Mouse (Mus musculus) embryonic facial prominence, embryonic 15.5 days (tissue): Measurements from ENCODE around the gene Pacsin1. TPM values are rescaled to one million over a fixed set of nuclear protein-coding genes. Genes with fewer than 3 reads are reported as not detected.
A peak's percentile ranks its signal among the peaks of the same experiment; 100 is the strongest.

Experiments
- ATAC-seq: fragments of 200-750 bp; cut with Nextera tagmentation; 2 replicates; pipeline ENCODE4 v1.8.0; 2017; ENCODE audit warnings: low read depth, moderate TSS enrichment; ENCODE audit not compliant: insufficient number of reproducible peaks, low FRiP score, low TSS enrichment
- H3K27ac ChIP-seq: fragments of 300-500 bp; sonication (generic); replicated peaks from 2 replicates; pipeline ENCODE4 v1.5.1; 2015; ENCODE audit warnings: mild to moderate bottlenecking, inconsistent platforms
- H3K27me3 ChIP-seq: fragments of 300-500 bp; sonication (generic); 2 replicates; pipeline ENCODE4 v1.6.1; 2015; ENCODE audit warnings: inconsistent platforms
- H3K36me3 ChIP-seq: fragments of 300-500 bp; sonication (generic); 2 replicates; pipeline ENCODE4 v1.6.1; 2015; ENCODE audit warnings: mild to moderate bottlenecking, inconsistent platforms
- H3K4me1 ChIP-seq: fragments of 300-500 bp; sonication (generic); 2 replicates; pipeline ENCODE4 v1.6.1; 2015; ENCODE audit warnings: inconsistent platforms
- H3K4me2 ChIP-seq: fragments of 300-500 bp; sonication (generic); replicated peaks from 2 replicates; pipeline ENCODE4 v1.6.1; 2015; ENCODE audit warnings: mild to moderate bottlenecking, inconsistent platforms
- H3K4me3 ChIP-seq: fragments of 300-500 bp; sonication (generic); replicated peaks from 2 replicates; pipeline ENCODE4 v1.5.1; 2015; ENCODE audit warnings: mild to moderate bottlenecking, inconsistent platforms
- H3K9ac ChIP-seq: fragments of 300-500 bp; sonication (generic); 2 replicates; pipeline ENCODE4 v1.6.1; 2015; ENCODE audit warnings: inconsistent platforms
- H3K9me3 ChIP-seq: fragments of 300-500 bp; sonication (generic); replicated peaks from 2 replicates; pipeline ENCODE4 v1.6.1; 2016; ENCODE audit warnings: inconsistent platforms
- WGBS: fragments of 180-500 bp; shearing (Covaris S2); methylation state at CpG from one replicate; pipeline ENCODE4 v1.1.7; 2015; 5-methylcytosine and 5-hydroxymethylcytosine counted together
- polyA plus RNA-seq: library from polyadenylated mRNA; unstranded; fragments of >200 nt; fragmentation: Nextera tagmentation; extraction: Ambion mirVana; gene quantifications from 2 replicates; pipeline ENCODE4 v1.2.1, GENCODE M21; 2015

Pacsin1 gene
- polyA plus RNA-seq, 1 experiment from 2014 or later = 5.2 TPM

- peak overlapping the region; percentile 39 for H3K4me3 ChIP-seq
- H3K9ac ChIP-seq = no peak overlapping the region
- peak; percentile 91 for ATAC-seq
- H3K4me1 ChIP-seq = peaks cover 23% of the 10 kb centered on the region
- peak overlapping the region; percentile 71; the same call in 1 of the 2 replicates for H3K27ac ChIP-seq
- H3K9me3 ChIP-seq = no peaks in the 10 kb centered on the region
- no peaks in the 10 kb centered on the region for H3K36me3 ChIP-seq
- H3K4me2 ChIP-seq = peak overlapping the region; percentile 59
- under 1% methylated on average over 25 of the region's 25 CpGs for WGBS
- no peaks in the 10 kb centered on the region for H3K27me3 ChIP-seq
These were observed 52.8 kb downstream of the Pacsin1 start for GRCm38 (mm10) chr17:27707954-27708661.

GRCm38 (mm10) chr17:27709650-27710049 lies 54.3 kb downstream of the Pacsin1 start:
- no peaks in the 10 kb centered on the region for H3K9me3 ChIP-seq
- WGBS = 75% methylated on average over 5 of the region's 5 CpGs
- no peaks in the 10 kb centered on the region for H3K27me3 ChIP-seq
- H3K4me3 ChIP-seq = no peak overlapping the region
- no peak for ATAC-seq
- no peak overlapping the region for H3K27ac ChIP-seq
- H3K4me1 ChIP-seq = peaks cover 19% of the 10 kb centered on the region
- H3K36me3 ChIP-seq = no peaks in the 10 kb centered on the region
- H3K9ac ChIP-seq = no peak overlapping the region
- no peak overlapping the region for H3K4me2 ChIP-seq

DNA sequence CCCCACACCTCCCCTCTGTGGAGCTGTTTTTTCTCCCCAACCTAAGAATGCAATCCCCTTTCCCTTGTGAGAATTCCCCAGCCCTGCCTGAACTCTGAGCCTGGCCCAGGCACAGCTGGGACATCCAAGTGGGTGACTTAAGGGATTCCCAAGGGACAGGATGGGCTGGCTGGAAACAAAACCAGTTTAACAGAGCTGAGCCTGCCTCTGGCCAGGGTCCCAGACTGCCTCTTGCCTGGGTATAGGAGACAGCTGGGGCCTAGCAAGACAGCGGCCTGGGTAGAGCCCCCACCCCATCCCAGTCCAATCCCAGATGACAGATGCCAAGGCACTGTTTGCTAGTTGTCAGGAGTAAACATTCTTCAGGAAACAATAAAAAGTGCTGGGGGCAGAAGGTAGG lies 57.5 kb downstream of the Pacsin1 start:
- ATAC-seq = no peak
- Histone ChIP-seq H3K9me3 (no peaks in the 10 kb centered on the region), H3K27ac (no peak overlapping the region), H3K9ac (no peak overlapping the region), H3K4me2 (no peak overlapping the region), H3K36me3 (no peaks in the 10 kb centered on the region), H3K27me3 (no peaks in the 10 kb centered on the region), H3K4me1 (peaks cover 23% of the 10 kb centered on the region), H3K4me3 (no peak overlapping the region)
- 29% methylated on average over 1 of the region's 1 CpGs for WGBS

DNA sequence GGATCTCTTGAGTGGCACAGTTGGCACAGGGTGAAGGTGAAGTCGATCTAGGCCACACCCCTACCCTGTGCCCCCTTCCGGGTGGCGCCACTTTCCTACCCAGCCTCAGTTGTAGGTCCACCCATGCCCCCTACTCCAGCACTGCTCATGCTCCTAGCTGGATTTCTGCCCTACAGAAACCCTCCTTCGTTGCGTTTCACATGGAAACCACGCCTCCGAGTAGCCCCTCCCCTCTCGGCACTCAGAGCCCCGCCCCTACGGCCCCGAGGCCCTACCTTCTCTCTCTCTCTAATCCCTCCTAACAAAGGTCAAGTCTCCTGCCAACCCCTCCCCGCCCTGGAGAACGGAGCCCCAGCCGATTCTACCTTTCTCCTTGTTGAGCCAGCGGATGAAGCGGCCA lies 61.5 kb downstream of the Pacsin1 start:
- H3K27ac ChIP-seq = no peak overlapping the region
- H3K9ac ChIP-seq = no peak overlapping the region
- peaks cover 13% of the 10 kb centered on the region for H3K4me1 ChIP-seq
- no peaks in the 10 kb centered on the region for H3K36me3 ChIP-seq
- H3K4me2 ChIP-seq = peak overlapping the region; percentile 49
- no peaks in the 10 kb centered on the region for H3K27me3 ChIP-seq
- peak; percentile 63 for ATAC-seq
- WGBS = 4% methylated on average over 16 of the region's 16 CpGs
- H3K9me3 ChIP-seq = no peaks in the 10 kb centered on the region
- peak overlapping the region; percentile 32 for H3K4me3 ChIP-seq

GRCm38 (mm10) chr17:27718250-27718649 lies 62.9 kb downstream of the Pacsin1 start:
- no peaks in the 10 kb centered on the region for H3K27me3 ChIP-seq
- H3K4me2 ChIP-seq = no peak overlapping the region
- H3K36me3 ChIP-seq = no peaks in the 10 kb centered on the region
- H3K9ac ChIP-seq = no peak overlapping the region
- H3K4me1 ChIP-seq = peaks cover 8% of the 10 kb centered on the region
- no peak overlapping the region for H3K4me3 ChIP-seq
- no peaks in the 10 kb centered on the region for H3K9me3 ChIP-seq
- no peak overlapping the region for H3K27ac ChIP-seq
- 50% methylated on average over 5 of the region's 5 CpGs for WGBS
- no peak for ATAC-seq

DNA sequence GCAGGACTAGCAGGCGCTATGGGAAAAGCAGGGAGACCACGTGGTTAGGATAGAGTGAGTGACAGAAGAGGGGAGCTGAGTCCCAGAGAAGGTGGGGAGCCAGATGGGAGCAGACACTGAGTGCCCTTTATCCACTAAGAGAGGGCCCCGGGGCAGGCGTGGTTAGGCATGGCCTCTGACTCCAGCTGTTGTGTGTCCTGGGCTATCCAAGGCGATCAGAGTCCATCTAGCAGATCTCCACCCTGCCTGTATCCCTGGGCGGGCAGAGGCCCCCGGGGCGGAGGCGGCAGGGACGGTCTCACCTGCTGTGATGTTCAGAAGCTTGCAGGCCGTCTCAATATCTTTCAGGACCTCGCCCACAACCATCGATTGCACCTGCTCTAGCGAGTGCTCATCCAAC lies 64.4 kb downstream of the Pacsin1 start:
- H3K4me1 ChIP-seq = peaks cover 8% of the 10 kb centered on the region
- no peak overlapping the region for H3K4me3 ChIP-seq
- no peak for ATAC-seq
- H3K27me3 ChIP-seq = no peaks in the 10 kb centered on the region
- no peak overlapping the region for H3K27ac ChIP-seq
- H3K36me3 ChIP-seq = no peaks in the 10 kb centered on the region
- H3K9ac ChIP-seq = no peak overlapping the region
- H3K9me3 ChIP-seq = no peaks in the 10 kb centered on the region
- H3K4me2 ChIP-seq = no peak overlapping the region
- WGBS = 57% methylated on average over 14 of the region's 14 CpGs

DNA sequence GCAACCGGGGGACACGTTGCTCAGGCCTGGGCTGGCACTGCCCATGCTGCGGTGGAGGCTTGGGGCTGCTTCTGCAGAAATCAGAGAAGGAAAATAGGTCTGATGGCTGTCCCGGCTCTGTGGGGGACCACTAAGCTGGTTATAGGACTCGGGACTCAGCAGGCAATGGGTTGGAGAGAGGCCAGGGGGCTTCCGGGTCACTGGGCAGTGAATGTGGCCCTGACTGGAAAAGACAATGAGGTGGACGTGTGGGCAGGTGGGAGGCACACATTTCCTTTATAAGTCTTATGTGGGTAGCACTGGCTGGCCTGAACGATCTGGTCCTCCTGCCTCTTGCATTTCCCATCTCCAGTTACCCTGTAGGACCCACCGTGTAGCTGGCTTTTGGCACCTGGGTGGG lies 65.0 kb downstream of the Pacsin1 start:
- no peaks in the 10 kb centered on the region for H3K27me3 ChIP-seq
- peaks cover 12% of the 10 kb centered on the region for H3K4me1 ChIP-seq
- H3K36me3 ChIP-seq = no peaks in the 10 kb centered on the region
- H3K27ac ChIP-seq = no peak overlapping the region
- no peak overlapping the region for H3K4me3 ChIP-seq
- 45% methylated on average over 9 of the region's 9 CpGs for WGBS
- H3K9me3 ChIP-seq = no peaks in the 10 kb centered on the region
- H3K9ac ChIP-seq = no peak overlapping the region
- no peak overlapping the region for H3K4me2 ChIP-seq
- no peak for ATAC-seq

DNA sequence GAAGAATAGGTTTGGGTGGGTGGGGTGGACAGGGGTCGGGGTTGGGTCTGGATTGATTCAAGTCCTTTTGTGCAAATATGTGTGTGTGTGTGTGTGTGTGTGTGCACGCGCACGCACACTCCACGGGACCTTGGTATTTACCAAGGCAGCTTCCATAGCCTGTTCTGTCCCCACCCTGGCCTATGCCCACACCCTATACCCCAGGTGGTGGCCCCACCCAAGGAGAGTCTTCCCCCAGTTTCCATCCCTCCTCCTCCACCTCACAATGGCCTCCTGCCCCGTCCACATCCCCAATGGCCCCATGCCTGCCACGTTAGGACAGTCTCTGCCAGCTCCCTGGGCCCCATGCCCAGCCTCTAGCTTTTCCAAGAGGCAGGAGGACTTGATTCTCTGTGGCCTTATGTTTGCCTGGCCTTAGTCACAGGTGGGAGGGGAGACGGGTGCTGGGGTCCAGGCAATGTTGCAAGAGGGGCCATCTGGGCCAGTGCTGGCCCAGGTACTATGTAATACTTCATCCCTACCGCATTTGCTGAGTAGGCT lies 65.9 kb downstream of the Pacsin1 start:
- Histone ChIP-seq H3K4me1 (peaks cover 17% of the 10 kb centered on the region), H3K27ac (no peak overlapping the region), H3K4me3 (no peak overlapping the region), H3K9ac (no peak overlapping the region), H3K4me2 (no peak overlapping the region), H3K36me3 (no peaks in the 10 kb centered on the region), H3K9me3 (no peaks in the 10 kb centered on the region), H3K27me3 (no peaks in the 10 kb centered on the region)
- no peak for ATAC-seq
- whole genome bisulfite sequencing = 77% methylated on average over 9 of the region's 9 CpGs

- Histone ChIP-seq H3K4me3 (no peak overlapping the region), H3K27ac (no peak overlapping the region), H3K27me3 (no peaks in the 10 kb centered on the region), H3K4me1 (peaks cover 8% of the 10 kb centered on the region; the same call in 1 of the 2 replicates), H3K4me2 (no peak overlapping the region), H3K9me3 (no peaks in the 10 kb centered on the region), H3K9ac (no peak overlapping the region), H3K36me3 (no peaks in the 10 kb centered on the region)
- ATAC-seq = no peak
- 13% methylated on average over 3 of the region's 3 CpGs for WGBS
These were observed 69.0 kb downstream of the Pacsin1 start for GRCm38 (mm10) chr17:27724327-27724726.

DNA sequence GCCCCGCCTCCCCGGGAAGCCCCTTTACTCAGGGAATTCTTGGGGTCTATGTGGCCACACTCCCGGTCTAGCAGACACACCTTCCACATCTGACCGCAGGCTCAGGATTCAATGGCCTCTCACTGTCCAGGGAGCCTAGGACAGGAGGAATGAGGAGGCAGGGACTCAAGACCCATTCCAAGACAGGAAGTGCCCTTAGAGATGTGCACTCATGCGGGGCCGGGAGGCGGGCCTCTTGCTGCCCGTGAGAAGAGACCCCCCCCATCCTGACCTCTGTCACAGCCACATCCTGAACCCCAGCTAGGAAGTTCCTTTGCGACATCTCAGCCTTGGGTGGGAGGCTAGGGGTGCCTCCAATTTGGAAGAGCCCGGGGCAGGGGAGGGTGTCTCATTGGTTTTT lies 69.7 kb downstream of the Pacsin1 start:
- no peaks in the 10 kb centered on the region for H3K36me3 ChIP-seq
- ATAC-seq = no peak
- no peak overlapping the region for H3K9ac ChIP-seq
- no peaks in the 10 kb centered on the region for H3K27me3 ChIP-seq
- no peaks in the 10 kb centered on the region for H3K9me3 ChIP-seq
- peaks cover 8% of the 10 kb centered on the region; the same call in 1 of the 2 replicates for H3K4me1 ChIP-seq
- no peak overlapping the region for H3K4me3 ChIP-seq
- WGBS = 26% methylated on average over 10 of the region's 10 CpGs
- H3K27ac ChIP-seq = no peak overlapping the region
- H3K4me2 ChIP-seq = no peak overlapping the region

- no peak overlapping the region for H3K27ac ChIP-seq
- H3K9me3 ChIP-seq = no peaks in the 10 kb centered on the region
- ATAC-seq = no peak
- 19% methylated on average over 10 of the region's 10 CpGs for WGBS
- no peak overlapping the region for H3K9ac ChIP-seq
- H3K4me3 ChIP-seq = no peak overlapping the region
- H3K4me1 ChIP-seq = peaks cover 8% of the 10 kb centered on the region; the same call in 1 of the 2 replicates
- H3K27me3 ChIP-seq = no peaks in the 10 kb centered on the region
- H3K4me2 ChIP-seq = no peak overlapping the region
- no peaks in the 10 kb centered on the region for H3K36me3 ChIP-seq
These were observed 70.1 kb downstream of the Pacsin1 start for GRCm38 (mm10) chr17:27725412-27725811.

DNA sequence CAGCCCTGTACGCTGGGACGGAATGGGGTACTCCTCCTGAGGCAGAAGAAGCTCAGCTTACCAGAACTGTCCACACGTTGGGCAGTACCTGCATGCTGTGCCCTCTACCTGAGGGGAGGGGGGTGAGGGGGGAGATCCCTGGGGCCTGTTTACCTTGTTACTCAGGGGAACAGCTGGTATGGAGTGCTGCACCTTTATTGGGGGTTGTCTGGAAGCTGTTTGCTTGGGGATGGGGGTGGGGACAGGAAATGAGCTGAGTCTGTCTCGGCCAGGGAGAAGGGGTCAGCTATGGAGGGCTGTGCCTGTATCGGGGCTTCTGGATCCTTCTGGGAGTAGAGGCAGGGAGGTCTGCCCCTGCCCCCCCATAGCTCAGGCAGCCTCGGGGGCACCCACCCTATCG lies 71.2 kb downstream of the Pacsin1 start:
- Histone ChIP-seq H3K4me2 (no peak overlapping the region), H3K27me3 (no peaks in the 10 kb centered on the region), H3K4me1 (peaks cover 8% of the 10 kb centered on the region; the same call in 1 of the 2 replicates), H3K9me3 (no peaks in the 10 kb centered on the region), H3K9ac (no peak overlapping the region), H3K36me3 (no peaks in the 10 kb centered on the region), H3K27ac (no peak overlapping the region), H3K4me3 (no peak overlapping the region)
- ATAC-seq = no peak
- WGBS = 29% methylated on average over 7 of the region's 7 CpGs
